8 mouse cellular contexts compared by ENCODE assay signal in genomic region chr8:48690665-48691395, GRCm38 (mm10).
DNase-seq lines count a peak whose midpoint lies in the region; ATAC-seq and TF ChIP-seq lines count a peak whose summit lies in the region.
"Had no signal": no experiment of that assay in that cellular context is flagged by ENCODE, and none has a peak within 500 bp of the region (broad histone marks: within the 10 kb centered on the region; RNA-seq: fewer than 3 reads in every experiment).

No protein-coding gene starts in this region.

- peak; percentile 27 to 41 for DNase-seq in layer of hippocampus, postnatal 10 days (ENCODE audit: low spot score in 2 of 2)
- no peak for DNase-seq in layer of hippocampus, adult 9-10 months (ENCODE audit: low spot score)
- peak; percentile 76 for DNase-seq in brain, embryonic 14.5 days (ENCODE audit: low read depth)
- DNase-seq in kidney, adult 2 months: peak; percentile 72
- DNase-seq in spleen, adult 12 weeks (ENCODE audit: low spot score): no peak

- 0 out of 2 replicates have a peak, but pooled peaks have one; percentile 14 for TF ChIP-seq CTCF in brain, embryonic 14.5 days (IDR thresholded peaks at IDR 0.05; ENCODE audit: borderline replicate concordance, extremely low read depth, insufficient read depth, insufficient read length)
- TF ChIP-seq CTCF in kidney, adult 2 months (conservative IDR thresholded peaks at IDR 0.05; ENCODE audit: insufficient read depth, insufficient read length, low read depth, low read length): peak; percentile 57

- no peak for TF ChIP-seq POLR2A in brain, embryonic 14.5 days (IDR thresholded peaks at IDR 0.05; ENCODE audit: borderline replicate concordance, extremely low read depth, insufficient read depth, insufficient read length, poor library complexity, severe bottlenecking)
- no peak for TF ChIP-seq POLR2A in kidney, adult 2 months (IDR thresholded peaks at IDR 0.05; ENCODE audit: low read depth, low read length)

- H3K9ac ChIP-seq in forebrain, embryonic 15.5 days (replicated peaks): no peak overlapping the region
- H3K9ac ChIP-seq: midbrain, embryonic 12.5 days had no signal

- no peak overlapping the region for H3K4me2 ChIP-seq in forebrain, embryonic 15.5 days (replicated peaks)
- H3K4me2 ChIP-seq: midbrain, embryonic 12.5 days had no signal

- no peak overlapping the region for H3K27ac ChIP-seq in forebrain, embryonic 15.5 days (replicated peaks)
- no peak overlapping the region for H3K27ac ChIP-seq in kidney, adult 2 months (ENCODE audit: insufficient read depth, low read depth, low read length)
- H3K27ac ChIP-seq: midbrain, embryonic 12.5 days had no signal

- no peaks in the 10 kb centered on the region for H3K9me3 ChIP-seq in forebrain, embryonic 15.5 days
- H3K9me3 ChIP-seq: midbrain, embryonic 12.5 days had no signal

- H3K36me3 ChIP-seq in forebrain, embryonic 15.5 days: no peaks in the 10 kb centered on the region
- H3K36me3 ChIP-seq in kidney, adult 2 months (ENCODE audit: control insufficient read depth, insufficient read depth, low read length): no peaks in the 10 kb centered on the region
- H3K36me3 ChIP-seq: midbrain, embryonic 12.5 days had no signal

- H3K4me1 ChIP-seq in forebrain, embryonic 15.5 days: 0 out of 2 replicates have a peak, but pooled peaks cover 4% of the 10 kb centered on the region
- H3K4me1 ChIP-seq in kidney, adult 2 months (ENCODE audit: control insufficient read depth, insufficient read depth, low read length): 0 out of 2 replicates have a peak, but pooled peaks cover 2% of the 10 kb centered on the region

- 45% methylated on average over 10 of the region's 10 CpGs for WGBS in forebrain, embryonic 15.5 days
- WGBS in kidney, adult 2 months: 51% methylated on average over 10 of the region's 10 CpGs

- ATAC-seq in forebrain, embryonic 15.5 days (replicated peaks): peak; percentile 58; the same call in 1 of the 2 replicates
- no peak for ATAC-seq in granulocyte monocyte progenitor cell, adult 5-6 weeks (replicated peaks; ENCODE audit: poor library complexity, severe bottlenecking)

- H3K4me3 ChIP-seq in forebrain, embryonic 15.5 days: no peak overlapping the region
- no peak overlapping the region for H3K4me3 ChIP-seq in kidney, adult 2 months (ENCODE audit: insufficient read depth, low read depth, low read length)
- H3K4me3 ChIP-seq: midbrain, embryonic 12.5 days had no signal

- H3K27me3 ChIP-seq in forebrain, embryonic 15.5 days: no peaks in the 10 kb centered on the region
- H3K27me3 ChIP-seq in kidney, adult 2 months (replicated peaks; ENCODE audit: control insufficient read depth, insufficient read depth, low read length): no peaks in the 10 kb centered on the region
- H3K27me3 ChIP-seq: midbrain, embryonic 12.5 days had no signal

Comparison
In these comparisons a context has a peak if more than half of its experiments do, and no peak if none do; other contexts are left out.
1. DNase-seq: peak in layer of hippocampus, postnatal 10 days (2 of 2), brain, embryonic 14.5 days (single experiment) and kidney, adult 2 months (single experiment); none in layer of hippocampus, adult 9-10 months (single experiment) and spleen, adult 12 weeks (single experiment).